Mouse (Mus musculus): ENCODE results near the gene Dgki. TPM values are rescaled to one million over a fixed set of nuclear protein-coding genes. Genes with fewer than 3 reads are reported as not detected.

The Dgki gene
- total and polyA plus RNA-seq, 2 experiments from 2014 or later: 4.5 to 20.1 TPM

DNA sequence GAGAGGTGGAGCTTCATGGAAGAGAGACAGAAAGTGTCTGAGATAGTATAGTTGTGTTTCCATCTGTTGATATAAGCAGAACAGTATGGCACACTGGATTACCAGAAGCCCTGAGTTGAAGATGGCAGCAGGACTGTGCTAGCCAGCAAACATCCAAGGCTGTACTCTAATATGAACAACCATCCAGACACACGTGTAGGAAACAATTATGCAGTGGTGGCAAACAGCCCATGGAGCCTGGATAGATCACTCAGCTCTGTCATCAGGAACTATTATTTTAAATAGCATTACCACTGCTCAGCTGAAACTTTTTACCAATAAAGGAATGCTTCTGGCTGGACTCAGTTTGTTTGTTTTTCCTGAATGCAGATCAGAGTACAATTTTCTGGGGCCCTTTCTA is 327.5 kb downstream of the Dgki start:
- Histone ChIP-seq H3K27me3 (ENCODE audit: insufficient read depth, low read length) (no peaks in the 10 kb centered on the region), H3K4me2 (ENCODE audit: low read depth, low read length) (no peak overlapping the region), H3K9ac (replicated peaks; ENCODE audit: low read length) (no peak overlapping the region), H3K27ac (no peak overlapping the region), H3K36me3 (ENCODE audit: insufficient read depth, low read length) (no peaks in the 10 kb centered on the region; the same call in 1 of the 2 replicates), H3K4me1 (ENCODE audit: insufficient read depth, low read length) (no peaks in the 10 kb centered on the region), H3K9me3 (ENCODE audit: low read length) (no peaks in the 10 kb centered on the region), H3K4me3 (ENCODE audit: low read length) (no peak overlapping the region)
- DNase-seq (ENCODE audit: low spot score): no peak
- ATAC-seq: no peak
- WGBS: 43% methylated on average over 1 of the region's 1 CpGs
- TF ChIP-seq CTCF (IDR thresholded peaks at IDR 0.05; ENCODE audit: low read depth): no peak

DNA sequence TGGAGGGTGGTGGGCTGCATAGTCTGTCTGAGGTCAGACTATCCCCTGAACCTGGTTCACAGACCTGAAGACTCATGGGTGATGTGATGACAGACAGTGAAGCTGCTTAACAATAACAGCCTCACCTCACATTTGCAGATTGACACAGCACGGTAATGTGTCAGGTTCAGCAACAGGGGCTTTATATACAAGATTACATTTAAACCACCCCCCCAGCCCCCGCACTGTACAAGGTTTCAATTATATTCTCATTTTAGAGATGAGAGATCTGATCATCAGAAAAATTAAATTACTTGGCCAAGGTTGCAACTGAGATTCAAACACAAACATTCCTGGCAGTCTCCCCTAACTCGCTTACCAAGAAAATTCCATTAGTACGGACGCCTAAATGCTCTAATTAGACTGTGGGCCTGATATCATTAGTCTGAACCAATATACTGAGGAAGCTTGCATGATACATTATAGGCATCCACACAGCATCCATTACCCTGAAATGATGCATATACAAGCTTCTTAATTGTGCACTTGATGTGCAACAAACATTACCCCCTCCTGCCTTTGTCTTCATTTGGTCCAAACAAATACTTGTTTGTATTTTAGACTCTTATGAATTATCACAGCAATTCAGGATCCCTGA is 330.6 kb downstream of the Dgki start:
- Histone ChIP-seq H3K27ac (no peak overlapping the region), H3K4me2 (ENCODE audit: low read depth, low read length) (no peak overlapping the region), H3K36me3 (ENCODE audit: insufficient read depth, low read length) (no peaks in the 10 kb centered on the region), H3K9ac (replicated peaks; ENCODE audit: low read length) (no peak overlapping the region), H3K9me3 (ENCODE audit: low read length) (no peaks in the 10 kb centered on the region), H3K4me3 (ENCODE audit: low read length) (no peak overlapping the region), H3K4me1 (ENCODE audit: insufficient read depth, low read length) (no peaks in the 10 kb centered on the region), H3K27me3 (ENCODE audit: insufficient read depth, low read length) (no peaks in the 10 kb centered on the region)
- DNase-seq (ENCODE audit: low spot score): no peak
- no peak for TF ChIP-seq CTCF (IDR thresholded peaks at IDR 0.05; ENCODE audit: low read depth)
- WGBS: 82% methylated on average over 5 of the region's 5 CpGs
- ATAC-seq: no peak

DNA sequence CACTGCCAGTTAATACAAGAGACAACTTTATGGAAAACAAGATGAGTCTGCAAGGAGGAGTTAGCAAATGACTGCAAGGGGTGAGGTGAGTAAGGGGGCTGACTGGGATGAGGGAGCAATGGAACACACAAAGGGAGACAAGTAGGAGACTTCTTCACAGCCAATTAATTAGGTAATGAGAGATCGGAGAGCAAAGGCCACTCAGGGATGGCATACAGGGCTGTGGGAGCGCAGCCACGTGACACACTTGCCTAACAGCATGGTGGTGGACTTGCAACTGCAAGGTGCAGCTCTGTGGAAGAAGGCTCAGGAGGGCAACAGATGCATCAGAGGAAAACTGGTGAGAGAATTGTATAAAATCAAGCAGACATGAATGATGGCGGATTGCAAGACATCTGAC is 339.3 kb downstream of the Dgki start:
- no peak for DNase-seq (ENCODE audit: low spot score)
- no peak for TF ChIP-seq CTCF (IDR thresholded peaks at IDR 0.05; ENCODE audit: low read depth)
- WGBS: 89% methylated on average over 4 of the region's 4 CpGs
- Histone ChIP-seq H3K9ac (replicated peaks; ENCODE audit: low read length) (no peak overlapping the region), H3K36me3 (ENCODE audit: insufficient read depth, low read length) (no peaks in the 10 kb centered on the region), H3K4me1 (ENCODE audit: insufficient read depth, low read length) (no peaks in the 10 kb centered on the region), H3K27me3 (ENCODE audit: insufficient read depth, low read length) (no peaks in the 10 kb centered on the region), H3K4me3 (ENCODE audit: low read length) (no peak overlapping the region), H3K4me2 (ENCODE audit: low read depth, low read length) (no peak overlapping the region), H3K27ac (no peak overlapping the region), H3K9me3 (ENCODE audit: low read length) (no peaks in the 10 kb centered on the region)
- no peak for ATAC-seq

DNA sequence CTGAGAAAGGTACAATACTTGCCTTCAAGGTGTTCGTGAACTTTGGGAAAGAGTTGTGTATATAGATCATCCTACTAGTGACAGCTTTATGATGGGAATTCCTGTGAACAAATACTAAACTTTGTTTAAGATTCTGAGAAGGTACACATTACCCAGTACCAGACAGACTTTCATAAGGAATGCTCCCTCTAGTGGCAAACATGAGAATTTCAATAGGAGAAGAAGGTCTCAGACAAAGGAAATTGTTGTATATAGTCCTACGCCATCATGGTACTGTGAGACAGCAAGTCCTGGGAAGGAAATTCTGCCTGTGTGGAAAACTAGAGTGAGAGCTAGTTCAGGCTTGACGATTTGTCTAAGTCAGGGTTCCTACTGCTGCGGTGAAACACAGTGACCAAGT is 344.7 kb downstream of the Dgki start:
- Histone ChIP-seq H3K4me3 (ENCODE audit: low read length) (no peak overlapping the region), H3K36me3 (ENCODE audit: insufficient read depth, low read length) (no peaks in the 10 kb centered on the region), H3K4me2 (ENCODE audit: low read depth, low read length) (no peak overlapping the region), H3K4me1 (ENCODE audit: insufficient read depth, low read length) (no peaks in the 10 kb centered on the region), H3K9ac (replicated peaks; ENCODE audit: low read length) (no peak overlapping the region), H3K27me3 (ENCODE audit: insufficient read depth, low read length) (no peaks in the 10 kb centered on the region), H3K9me3 (ENCODE audit: low read length) (no peaks in the 10 kb centered on the region), H3K27ac (no peak overlapping the region)
- DNase-seq (ENCODE audit: low spot score): peak; percentile 65
- ATAC-seq: no peak
- TF ChIP-seq CTCF (IDR thresholded peaks at IDR 0.05; ENCODE audit: low read depth): peak; percentile 66
- WGBS: 91% methylated on average over 4 of the region's 4 CpGs

DNA sequence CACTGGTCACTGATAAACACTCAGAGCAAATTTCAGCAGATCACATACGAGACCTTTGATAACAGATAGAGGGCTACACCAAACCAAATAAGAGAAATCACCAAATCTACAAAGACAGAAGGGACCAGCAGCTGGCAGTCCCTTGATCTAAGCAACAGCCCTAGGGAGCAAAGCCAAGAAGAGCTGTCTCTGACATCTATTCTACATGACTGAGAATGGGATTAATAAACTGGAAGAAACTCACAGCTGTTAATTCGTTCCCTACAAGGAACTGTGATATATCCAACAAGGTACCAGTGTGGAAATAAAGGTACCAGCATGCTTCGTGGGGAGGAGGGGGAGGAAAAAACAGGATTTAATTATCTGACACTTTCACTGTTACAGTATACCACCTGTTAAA is 349.3 kb downstream of the Dgki start:
- 47% methylated on average over 3 of the region's 3 CpGs for WGBS
- ATAC-seq: peak; percentile 83
- no peaks in the 10 kb centered on the region for H3K36me3 ChIP-seq (ENCODE audit: insufficient read depth, low read length)
- H3K9me3 ChIP-seq (ENCODE audit: low read length): no peaks in the 10 kb centered on the region
- no peaks in the 10 kb centered on the region for H3K4me1 ChIP-seq (ENCODE audit: insufficient read depth, low read length)
- TF ChIP-seq CTCF (IDR thresholded peaks at IDR 0.05; ENCODE audit: low read depth): no peak
- DNase-seq (ENCODE audit: low spot score): peak; percentile 77
- no peak overlapping the region for H3K9ac ChIP-seq (replicated peaks; ENCODE audit: low read length)
- no peak overlapping the region for H3K4me3 ChIP-seq (ENCODE audit: low read length)
- H3K27ac ChIP-seq: no peak overlapping the region; the same call in 1 of the 2 replicates
- no peak overlapping the region for H3K4me2 ChIP-seq (ENCODE audit: low read depth, low read length)
- H3K27me3 ChIP-seq (ENCODE audit: insufficient read depth, low read length): no peaks in the 10 kb centered on the region

DNA sequence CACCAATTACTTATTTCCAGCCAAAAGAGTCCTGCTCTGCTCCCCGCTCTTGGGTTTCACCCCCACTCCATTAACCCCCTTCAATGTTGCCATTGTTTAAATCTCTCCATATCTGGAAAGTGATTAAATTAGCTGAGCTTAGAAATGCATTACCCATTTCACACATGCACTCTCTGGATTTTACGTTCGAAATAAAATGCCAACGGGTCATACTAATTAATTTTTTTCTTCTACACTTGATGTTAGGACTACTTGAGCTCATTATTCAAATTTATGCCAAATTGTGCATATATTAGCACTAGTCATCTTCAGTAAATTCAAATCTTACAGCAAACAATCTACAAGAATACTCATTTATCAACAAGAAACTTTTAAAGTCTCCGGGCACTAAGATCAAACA is 352.1 kb downstream of the Dgki start:
- Histone ChIP-seq H3K9me3 (ENCODE audit: low read length) (no peaks in the 10 kb centered on the region), H3K36me3 (ENCODE audit: insufficient read depth, low read length) (no peaks in the 10 kb centered on the region), H3K9ac (replicated peaks; ENCODE audit: low read length) (no peak overlapping the region), H3K4me3 (ENCODE audit: low read length) (no peak overlapping the region), H3K27me3 (ENCODE audit: insufficient read depth, low read length) (no peaks in the 10 kb centered on the region), H3K4me2 (ENCODE audit: low read depth, low read length) (no peak overlapping the region), H3K27ac (no peak overlapping the region), H3K4me1 (ENCODE audit: insufficient read depth, low read length) (no peaks in the 10 kb centered on the region)
- DNase-seq (ENCODE audit: low spot score) (no peak), ATAC-seq (no peak)
- 81% methylated on average over 5 of the region's 5 CpGs for WGBS
- TF ChIP-seq CTCF (IDR thresholded peaks at IDR 0.05; ENCODE audit: low read depth): no peak

DNA sequence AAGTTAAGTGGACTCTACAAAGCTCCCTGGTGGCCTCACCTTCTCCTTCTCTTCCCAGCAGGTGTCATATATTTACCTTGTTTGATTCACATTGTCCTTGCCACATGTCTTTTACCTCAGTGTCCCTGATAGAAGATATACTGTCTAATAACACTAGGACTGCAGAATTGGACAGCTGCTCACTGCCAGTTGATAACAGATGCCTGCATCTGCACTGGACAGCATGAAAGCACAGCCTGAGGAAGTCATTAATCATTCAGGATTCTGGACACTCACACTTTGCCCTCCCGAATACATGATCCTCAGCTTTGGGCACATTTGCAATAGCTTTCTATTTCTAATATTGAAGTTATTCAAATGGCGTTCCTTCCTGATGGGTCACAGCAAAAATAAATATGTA is 362.5 kb downstream of the Dgki start:
- DNase-seq (ENCODE audit: low spot score) (peak; percentile 14), ATAC-seq (no peak)
- Histone ChIP-seq H3K9me3 (ENCODE audit: low read length) (no peaks in the 10 kb centered on the region), H3K4me2 (ENCODE audit: low read depth, low read length) (no peak overlapping the region), H3K4me3 (ENCODE audit: low read length) (no peak overlapping the region), H3K36me3 (ENCODE audit: insufficient read depth, low read length) (no peaks in the 10 kb centered on the region), H3K4me1 (ENCODE audit: insufficient read depth, low read length) (no peaks in the 10 kb centered on the region), H3K27ac (no peak overlapping the region), H3K9ac (replicated peaks; ENCODE audit: low read length) (no peak overlapping the region), H3K27me3 (ENCODE audit: insufficient read depth, low read length) (no peaks in the 10 kb centered on the region)
- no peak for TF ChIP-seq CTCF (IDR thresholded peaks at IDR 0.05; ENCODE audit: low read depth)
- 53% methylated on average over 2 of the region's 2 CpGs for WGBS

All from hindbrain, postnatal 0 days (tissue).